In the genomic region with DNA sequence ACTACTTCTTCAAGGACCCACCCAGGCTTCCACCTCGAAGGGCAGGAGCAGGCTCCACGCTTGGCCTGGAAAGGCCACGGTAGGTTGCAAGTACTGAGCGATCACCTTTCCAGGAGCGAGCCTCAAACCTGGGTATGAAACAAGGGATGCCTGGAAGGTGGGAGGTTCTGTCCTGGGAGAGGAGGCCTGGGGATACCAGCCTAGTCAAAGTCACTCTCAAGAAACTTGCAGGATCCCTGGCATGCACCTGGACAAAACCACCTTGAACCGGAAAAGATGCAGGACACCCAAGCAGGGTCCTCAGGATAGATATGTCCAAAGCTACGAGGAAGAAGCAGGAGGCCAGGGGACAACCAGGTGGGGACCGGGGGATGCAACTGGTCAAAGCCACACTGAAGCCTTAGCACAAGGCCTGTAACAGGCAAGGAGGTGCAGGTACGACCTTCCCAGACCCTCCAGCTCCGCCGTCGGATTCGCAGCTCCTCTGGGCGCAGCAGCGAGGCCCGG, we compare ENCODE assay signal across 8 mouse cellular contexts. TPM values are rescaled to one million over a fixed set of nuclear protein-coding genes. Genes with fewer than 3 reads are reported as not detected.
DNase-seq lines count a peak whose midpoint lies in the region; ATAC-seq and TF ChIP-seq lines count a peak whose summit lies in the region.

No protein-coding gene starts in this region.

- peak overlapping the region; percentile 90 for H3K4me2 ChIP-seq in embryonic facial prominence, embryonic 11.5 days (ENCODE audit: low read depth, low read length)
- H3K4me2 ChIP-seq in intestine, embryonic 14.5 days (ENCODE audit: low read length) = peak overlapping the region; percentile 93
- H3K4me2 ChIP-seq in myocyte (ENCODE audit: low read depth) = peak overlapping the region; percentile 90

- H3K4me3 ChIP-seq in embryonic facial prominence, embryonic 11.5 days (ENCODE audit: low read depth, low read length) = peak overlapping the region; percentile 91
- H3K4me3 ChIP-seq in intestine, embryonic 14.5 days (ENCODE audit: low read depth, low read length) = peak overlapping the region; percentile 68
- peak overlapping the region; percentile 65 for H3K4me3 ChIP-seq in myocyte

- H3K79me2 ChIP-seq in myocyte (ENCODE audit: control insufficient read depth, insufficient read depth) = peaks cover 44% of the 10 kb centered on the region

- H3K9ac ChIP-seq in embryonic facial prominence, embryonic 11.5 days (replicated peaks; ENCODE audit: low read length) = peak overlapping the region; percentile 91
- peak overlapping the region; percentile 87 for H3K9ac ChIP-seq in intestine, embryonic 14.5 days (ENCODE audit: low read length)

- peak overlapping the region; percentile 88 for H3K27ac ChIP-seq in embryonic facial prominence, embryonic 11.5 days (replicated peaks; ENCODE audit: low read depth, low read length)
- peak overlapping the region; percentile 87 for H3K27ac ChIP-seq in intestine, embryonic 14.5 days (ENCODE audit: low read depth)

- peak; percentile 11; the same call in 1 of the 2 replicates for ATAC-seq in embryonic facial prominence, embryonic 11.5 days (replicated peaks; ENCODE audit: insufficient number of reproducible peaks, low FRiP score, low TSS enrichment, low read depth)
- ATAC-seq in intestine, embryonic 14.5 days (replicated peaks; ENCODE audit: low FRiP score, low TSS enrichment, low read depth) = no peak

- peak overlapping the region; percentile 67 for H3ac ChIP-seq in myocyte (ENCODE audit: control insufficient read depth, insufficient read length)

- 11% methylated on average over 14 of the region's 16 CpGs for WGBS in embryonic facial prominence, embryonic 11.5 days
- 9% methylated on average over 15 of the region's 16 CpGs for WGBS in intestine, embryonic 14.5 days

- intact Hi-C loops in left cerebral cortex, postnatal 25 days (cut with DNase I) = no loop called here

- no peak for TF ChIP-seq POLR2A in myocyte (IDR thresholded peaks at IDR 0.05; ENCODE audit: insufficient read length, low read depth)

- peaks cover 4% of the 10 kb centered on the region for H3K36me3 ChIP-seq in embryonic facial prominence, embryonic 11.5 days (replicated peaks; ENCODE audit: control insufficient read depth, insufficient read depth, low read depth, low read length)
- peaks cover 15% of the 10 kb centered on the region for H3K36me3 ChIP-seq in intestine, embryonic 14.5 days (ENCODE audit: control insufficient read depth, insufficient read depth, low read length)
- H3K36me3 ChIP-seq in myocyte (ENCODE audit: control insufficient read depth, insufficient read depth) = peaks cover 1% of the 10 kb centered on the region

- H3K9me3 ChIP-seq in embryonic facial prominence, embryonic 11.5 days (replicated peaks; ENCODE audit: control insufficient read depth, low read length) = no peaks in the 10 kb centered on the region
- no peaks in the 10 kb centered on the region for H3K9me3 ChIP-seq in intestine, embryonic 14.5 days (ENCODE audit: control insufficient read depth, low read length)

- peaks cover 13% of the 10 kb centered on the region for H3K4me1 ChIP-seq in embryonic facial prominence, embryonic 11.5 days (ENCODE audit: control insufficient read depth, insufficient read depth, low read length)
- H3K4me1 ChIP-seq in intestine, embryonic 14.5 days (replicated peaks; ENCODE audit: control insufficient read depth, insufficient read depth, low read length) = peaks cover 23% of the 10 kb centered on the region

- no peaks in the 10 kb centered on the region for H3K27me3 ChIP-seq in embryonic facial prominence, embryonic 11.5 days (ENCODE audit: control insufficient read depth, insufficient read depth, low read length)
- no peaks in the 10 kb centered on the region for H3K27me3 ChIP-seq in intestine, embryonic 14.5 days (replicated peaks; ENCODE audit: control insufficient read depth, insufficient read depth, low read length)
- no peaks in the 10 kb centered on the region for H3K27me3 ChIP-seq in myocyte (ENCODE audit: control insufficient read depth, insufficient read depth, insufficient read length)

- peak; percentile 43 for DNase-seq in kidney, adult 9 months
- DNase-seq in kidney, postnatal 14 days = no peak
- no peak for DNase-seq in embryonic facial prominence, embryonic 11.5 days (ENCODE audit: low spot score)
- no peak for DNase-seq in intestine, embryonic 14.5 days (ENCODE audit: low spot score)
- no peak for DNase-seq in frontal cortex, postnatal 36 days (ENCODE audit: low spot score in 2 of 2)
- DNase-seq in left cerebral cortex, postnatal 25 days (ENCODE audit: low spot score in 2 of 2) = no peak
- no peak for DNase-seq in layer of hippocampus, adult 9-10 months (ENCODE audit: low spot score)

TF ChIP-seq in myocyte, 11 proteins besides CTCF, POLR2A, EP300 and RAD21:
- no peak for TF ChIP-seq MYOD1 (IDR thresholded peaks at IDR 0.05; ENCODE audit: control insufficient read depth in 1 of 3, insufficient read length in 2 of 3, low read depth in 2 of 3)
- no peak for TF ChIP-seq TCF12 (IDR thresholded peaks at IDR 0.05; ENCODE audit: insufficient read depth, poor library complexity, severe bottlenecking)
- TF ChIP-seq MAX (IDR thresholded peaks at IDR 0.05; ENCODE audit: low read depth) = no peak
- TF ChIP-seq POLR2AphosphoS2 (IDR thresholded peaks at IDR 0.05; ENCODE audit: insufficient read length, low read depth) = no peak
- TF ChIP-seq REST (IDR thresholded peaks at IDR 0.05; ENCODE audit: insufficient read depth, insufficient read length) = no peak
- no peak for TF ChIP-seq E2F4 (IDR thresholded peaks at IDR 0.05; ENCODE audit: insufficient read depth)
- no peak for TF ChIP-seq MYOG (IDR thresholded peaks at IDR 0.05; ENCODE audit: control insufficient read depth in 1 of 3, insufficient read depth in 1 of 3, insufficient read length in 2 of 3, low read depth in 2 of 3)

RNA-seq across cellular contexts. Expression of a gene that starts 0.7 kb away (rescaled TPM):
- polyA plus RNA-seq in embryonic facial prominence, embryonic 11.5 days (2014; fragmentation: Nextera tagmentation; extraction: Ambion mirVana) = 65.1 and 72.7 TPM in 2 replicates
- polyA plus RNA-seq in intestine, embryonic 14.5 days (2014; fragmentation: Nextera tagmentation; extraction: Ambion mirVana) = 80.3 and 90.3 TPM in 2 replicates
- 91.3 TPM for polyA plus RNA-seq in myocyte (2012; fragmentation: generic; extraction: Trizol)
- total RNA-seq in left cerebral cortex, postnatal 25 days (2021) = 10 to 100 TPM; 90.9 to 96.0 TPM

RNA-seq across cellular contexts. Expression of a gene that starts 11.0 kb away (rescaled TPM):
- polyA plus RNA-seq in embryonic facial prominence, embryonic 11.5 days (2014; fragmentation: Nextera tagmentation; extraction: Ambion mirVana) = 2.4 and 2.7 TPM in 2 replicates
- polyA plus RNA-seq in intestine, embryonic 14.5 days (2014; fragmentation: Nextera tagmentation; extraction: Ambion mirVana) = 10.1 and 11.1 TPM in 2 replicates
- polyA plus RNA-seq in myocyte (2012; fragmentation: generic; extraction: Trizol) = 28.9 TPM
- total RNA-seq in left cerebral cortex, postnatal 25 days (2021) = 1 to 10 TPM; 2.2 to 2.4 TPM

RNA-seq across cellular contexts. Expression of a gene that starts 11.2 kb away (rescaled TPM):
- polyA plus RNA-seq in embryonic facial prominence, embryonic 11.5 days (2014; fragmentation: Nextera tagmentation; extraction: Ambion mirVana) = 0.25 and 0.38 TPM in 2 replicates
- polyA plus RNA-seq in intestine, embryonic 14.5 days (2014; fragmentation: Nextera tagmentation; extraction: Ambion mirVana) = 0.26 and 0.42 TPM in 2 replicates
- 0.26 TPM for polyA plus RNA-seq in myocyte (2012; fragmentation: generic; extraction: Trizol)
- 1 to 10 TPM; 2.8 to 4.0 TPM for total RNA-seq in left cerebral cortex, postnatal 25 days (2021)

RNA-seq across cellular contexts. Expression of a gene that starts 19.7 kb away (rescaled TPM):
- 30.5 and 35.6 TPM in 2 replicates for polyA plus RNA-seq in embryonic facial prominence, embryonic 11.5 days (2014; fragmentation: Nextera tagmentation; extraction: Ambion mirVana)
- polyA plus RNA-seq in intestine, embryonic 14.5 days (2014; fragmentation: Nextera tagmentation; extraction: Ambion mirVana) = 37.9 and 40.1 TPM in 2 replicates
- 82.3 TPM for polyA plus RNA-seq in myocyte (2012; fragmentation: generic; extraction: Trizol)
- total RNA-seq in left cerebral cortex, postnatal 25 days (2021) = 10 to 100 TPM; 42.1 to 45.7 TPM

RNA-seq across cellular contexts. Expression of a gene that starts 24.7 kb away (rescaled TPM):
- polyA plus RNA-seq in embryonic facial prominence, embryonic 11.5 days (2014; fragmentation: Nextera tagmentation; extraction: Ambion mirVana) = not detected in 2 replicates
- 0.45 TPM in 1 of 2 replicates, not detected in the other for polyA plus RNA-seq in intestine, embryonic 14.5 days (2014; fragmentation: Nextera tagmentation; extraction: Ambion mirVana)
- polyA plus RNA-seq in myocyte (2012; fragmentation: generic; extraction: Trizol) = 0.07 TPM
- total RNA-seq in left cerebral cortex, postnatal 25 days (2021) = 1 to 10 TPM in 1 of 2 experiments, under 1 TPM in 1; 0.62 to 1.1 TPM
